Mouse (Mus musculus): ENCODE data around the gene Gm49405. TPM values are rescaled to one million over a fixed set of nuclear protein-coding genes. Genes with fewer than 3 reads are reported as not detected.

Gm49405 gene
- polyA plus RNA-seq, 2 experiments from 2014 or later, result 0.78 to 0.96 TPM

- no peak for ATAC-seq
Measured at GRCm38 (mm10) chr19:3988066-3988465, 12.4 kb upstream of the Gm49405 start.

- no peak for ATAC-seq
Measured at GRCm38 (mm10) chr19:3988750-3989149, 11.7 kb upstream of the Gm49405 start.

- no peak for ATAC-seq
Measured at GRCm38 (mm10) chr19:3990804-3991203, 9.6 kb upstream of the Gm49405 start.

GRCm38 (mm10) chr19:3991562-3991961 lies 8.9 kb upstream of the Gm49405 start:
- ATAC-seq, result no peak

GRCm38 (mm10) chr19:3991966-3992365 lies 8.5 kb upstream of the Gm49405 start:
- no peak for ATAC-seq

- ATAC-seq, result no peak
Measured at GRCm38 (mm10) chr19:3992416-3992815, 8.0 kb upstream of the Gm49405 start, which contains the start of gene Tbx10. Gene Tbx10 (plus strand): TSS chr19:3992752.

GRCm38 (mm10) chr19:3994932-3995331 lies 5.5 kb upstream of the Gm49405 start:
- ATAC-seq, result no peak

- no peak for ATAC-seq
Measured at GRCm38 (mm10) chr19:3995505-3995904, 4.9 kb upstream of the Gm49405 start.

- no peak for ATAC-seq
Measured at GRCm38 (mm10) chr19:3996106-3996505, 4.3 kb upstream of the Gm49405 start.

GRCm38 (mm10) chr19:3996747-3997146 lies 3.7 kb upstream of the Gm49405 start:
- no peak for ATAC-seq

- ATAC-seq, result no peak
Measured at GRCm38 (mm10) chr19:3997231-3997630, 3.2 kb upstream of the Gm49405 start.

- no peak for ATAC-seq
Measured at GRCm38 (mm10) chr19:3998335-3998734, 2.1 kb upstream of the Gm49405 start.

GRCm38 (mm10) chr19:3999121-3999730 lies 1.2 kb upstream of the Gm49405 start:
- no peak for ATAC-seq

GRCm38 (mm10) chr19:4000949-4001525 lies 611 bp downstream of the Gm49405 start:
- ATAC-seq, result no peak

- no peak for ATAC-seq
Measured at GRCm38 (mm10) chr19:4001752-4002151, 1.3 kb downstream of the Gm49405 start.

- ATAC-seq, result no peak
Measured at GRCm38 (mm10) chr19:4003112-4003511, 2.7 kb downstream of the Gm49405 start, which contains the start of gene Doc2g. Gene Doc2g (plus strand): TSS chr19:4003313.

GRCm38 (mm10) chr19:4003641-4004040 lies 3.2 kb downstream of the Gm49405 start:
- no peak for ATAC-seq

GRCm38 (mm10) chr19:4004331-4004730 lies 3.9 kb downstream of the Gm49405 start:
- ATAC-seq, result no peak

- ATAC-seq, result no peak
Measured at GRCm38 (mm10) chr19:4005091-4005490, 4.7 kb downstream of the Gm49405 start.

GRCm38 (mm10) chr19:4005971-4006370 lies 5.5 kb downstream of the Gm49405 start:
- no peak for ATAC-seq

GRCm38 (mm10) chr19:4011086-4011485 lies 10.7 kb downstream of the Gm49405 start:
- ATAC-seq, result no peak

- peak; percentile 99 for ATAC-seq
Measured at GRCm38 (mm10) chr19:4012432-4013022, 12.1 kb downstream of the Gm49405 start, which contains the start of gene Ndufv1. Gene Ndufv1 (minus strand): TSS chr19:4012806.

GRCm38 (mm10) chr19:4013066-4013465 lies 12.6 kb downstream of the Gm49405 start:
- peak; percentile 45 for ATAC-seq

- ATAC-seq, result no peak
Measured at GRCm38 (mm10) chr19:4014802-4015201, 14.4 kb downstream of the Gm49405 start.
